Mouse (Mus musculus): ENCODE results near the gene Ppp1ca.

DNA sequence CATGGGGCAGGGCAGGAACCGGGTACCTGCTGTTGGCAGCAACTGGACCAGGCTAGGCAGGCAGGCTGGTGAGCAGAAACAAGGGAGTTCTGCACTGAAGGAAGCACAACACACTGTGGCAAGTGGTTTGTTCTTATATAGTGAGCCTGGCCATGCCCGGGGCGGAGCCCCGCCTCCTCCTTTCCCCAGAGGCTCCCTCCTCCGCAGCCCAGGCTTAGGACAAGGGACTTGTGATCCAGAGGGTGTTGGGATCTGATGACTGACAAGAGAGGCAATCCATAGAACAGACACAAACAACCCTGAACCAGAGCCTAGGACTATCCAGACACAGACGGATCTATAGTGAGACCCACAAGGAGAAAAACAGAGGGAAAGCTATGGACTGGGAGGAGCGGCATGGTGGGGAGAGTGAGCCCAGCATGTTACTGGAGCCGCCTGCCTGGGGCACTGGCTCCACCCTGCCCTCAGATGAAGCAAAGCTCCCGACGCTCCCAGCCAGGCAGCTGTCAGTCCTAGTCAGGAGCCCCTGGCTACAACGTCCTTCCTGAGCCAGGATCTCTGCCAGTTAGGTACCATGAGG is 16.4 kb upstream of the Ppp1ca start, which contains the start of gene Carns1:
- TF ChIP-seq CTCF (IDR thresholded peaks at IDR 0.05; ENCODE audit: low read depth), result no peak
- no peak for TF ChIP-seq EP300 (IDR thresholded peaks at IDR 0.05; ENCODE audit: low read depth)

All from heart, postnatal 0 days (tissue).